Mouse (Mus musculus) erythroid progenitor cell, adult 5-6 weeks (primary cell): ENCODE data around the gene Hsh2d. TPM values are rescaled to one million over a fixed set of nuclear protein-coding genes. Genes with fewer than 3 reads are reported as not detected.

ENCODE experiments used
- ATAC-seq: replicated peaks from 2 replicates; pipeline ENCODE4 v1.8.0; 2016; ENCODE audit warnings: moderate number of reproducible peaks, mild to moderate bottlenecking, moderate TSS enrichment, inconsistent platforms; ENCODE audit not compliant: poor library complexity, low FRiP score, severe bottlenecking
- total RNA-seq, 2 experiments: library from RNA; stranded (forward) in 1 of 2; stranded (reverse) in 1 of 2; fragments of 150-400 nt in 1 of 2; fragments of 186-747, 209-891 nt in 1 of 2; gene quantifications; 2 replicates each; pipeline versions ENCODE4 v1.2.3 to v1.2.4; 2015 to 2017; ENCODE audit warnings: low replicate concordance in 2 of 2

Hsh2d gene
- total RNA-seq, 2 experiments from 2014 or later, result 4.6 TPM; not detected in 1

DNA sequence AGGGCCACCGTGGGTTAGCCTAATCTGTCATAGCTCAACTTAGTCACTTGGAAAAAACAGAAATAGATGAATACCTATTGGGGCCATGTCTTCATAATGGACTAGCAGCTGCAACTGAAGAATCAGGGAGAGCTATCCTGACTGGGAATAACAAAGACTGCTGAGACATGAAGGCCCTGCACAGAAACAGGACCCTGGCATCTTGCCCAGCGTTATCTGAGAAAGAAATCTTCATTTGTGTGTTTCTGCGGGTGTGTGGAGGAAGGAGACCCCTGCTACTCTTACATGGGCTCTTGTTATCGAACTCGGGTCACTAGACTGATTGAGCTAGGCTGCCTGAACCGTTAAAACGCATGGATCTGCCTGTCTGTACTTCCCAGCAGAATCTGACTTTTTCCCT lies 51.5 kb downstream of the Hsh2d start:
- no peak for ATAC-seq

DNA sequence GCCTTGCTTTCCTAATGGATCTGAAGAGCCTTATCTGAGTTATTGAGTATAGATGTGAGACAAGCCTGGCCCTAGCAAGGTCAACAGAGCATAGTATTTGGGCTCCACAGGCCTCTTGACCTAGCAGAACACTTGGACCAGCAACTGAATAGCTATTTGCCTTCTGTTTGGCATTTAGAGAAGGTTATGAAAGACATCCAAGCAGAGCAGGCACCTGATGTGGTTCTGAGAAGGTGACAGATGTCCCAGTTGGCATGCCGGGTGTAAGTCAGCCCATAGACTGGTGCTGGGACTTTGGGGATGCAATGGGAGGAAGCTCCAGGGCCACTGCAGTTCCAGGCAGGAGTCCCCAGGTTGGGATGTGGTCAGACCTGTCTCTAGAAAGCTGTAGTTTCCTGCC lies 52.8 kb downstream of the Hsh2d start:
- no peak for ATAC-seq

DNA sequence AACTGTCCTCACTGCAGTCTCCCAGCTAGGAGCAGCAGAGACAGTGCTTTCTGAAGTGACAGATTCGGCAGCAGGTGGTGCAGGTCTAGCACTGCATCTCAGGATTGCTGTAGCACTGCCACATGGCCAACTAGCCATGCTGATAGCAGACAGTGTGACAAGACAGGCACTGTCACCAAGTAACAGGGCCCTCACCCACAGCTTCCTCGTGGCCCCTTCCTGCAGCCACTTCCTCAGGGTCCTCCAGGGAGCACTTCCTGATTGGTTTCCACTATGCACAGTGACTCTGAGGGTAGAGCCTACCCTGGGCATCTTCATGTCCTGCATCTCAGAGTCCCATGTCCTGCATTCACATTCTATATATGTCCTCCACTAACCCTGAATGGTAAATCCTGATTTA lies 55.2 kb downstream of the Hsh2d start:
- ATAC-seq, result no peak

Other genes starting within 250 kb of the Hsh2d start
- 20.1 and 23.8 TPM in 2 replicates for gene Zfp961, start 238.6 kb upstream of the Hsh2d start, total RNA-seq (2015; ENCODE audit: low replicate concordance)
- 3.8 and 7.7 TPM in 2 replicates for gene Zfp961, start 238.6 kb upstream of the Hsh2d start, total RNA-seq (2017; ENCODE audit: low replicate concordance)
- gene Cyp4f18, start 180.0 kb upstream of the Hsh2d start, total RNA-seq (2015; ENCODE audit: low replicate concordance), result 6.1 and 10.9 TPM in 2 replicates
- 2.7 and 7.0 TPM in 2 replicates for gene Cyp4f18, start 180.0 kb upstream of the Hsh2d start, total RNA-seq (2017; ENCODE audit: low replicate concordance)
- not detected in 2 replicates for gene Olfr372, start 148.4 kb upstream of the Hsh2d start, total RNA-seq (2015; ENCODE audit: low replicate concordance)
- not detected in 2 replicates for gene Olfr372, start 148.4 kb upstream of the Hsh2d start, total RNA-seq (2017; ENCODE audit: low replicate concordance)
- gene Olfr373, start 106.5 kb upstream of the Hsh2d start, total RNA-seq (2015; ENCODE audit: low replicate concordance), result not detected in 2 replicates
- not detected in 2 replicates for gene Olfr373, start 106.5 kb upstream of the Hsh2d start, total RNA-seq (2017; ENCODE audit: low replicate concordance)
- gene Olfr374, start 82.6 kb upstream of the Hsh2d start, total RNA-seq (2015; ENCODE audit: low replicate concordance), result not detected in 2 replicates
- gene Olfr374, start 82.6 kb upstream of the Hsh2d start, total RNA-seq (2017; ENCODE audit: low replicate concordance), result not detected in 2 replicates
- gene Tpm4, start 54.7 kb upstream of the Hsh2d start, total RNA-seq (2015; ENCODE audit: low replicate concordance), result 19.3 and 26.3 TPM in 2 replicates
- 20.3 and 23.4 TPM in 2 replicates for gene Tpm4, start 54.7 kb upstream of the Hsh2d start, total RNA-seq (2017; ENCODE audit: low replicate concordance)
- gene Rab8a, start 28.4 kb upstream of the Hsh2d start, total RNA-seq (2015; ENCODE audit: low replicate concordance), result 47.8 and 47.9 TPM in 2 replicates
- gene Rab8a, start 28.4 kb upstream of the Hsh2d start, total RNA-seq (2017; ENCODE audit: low replicate concordance), result 130 and 194 TPM in 2 replicates
- gene Cib3, start 23.2 kb downstream of the Hsh2d start, total RNA-seq (2015; ENCODE audit: low replicate concordance), result not detected in 2 replicates
- 0.77 TPM in 1 of 2 replicates, not detected in the other for gene Cib3, start 23.2 kb downstream of the Hsh2d start, total RNA-seq (2017; ENCODE audit: low replicate concordance)
- gene Gm11034, start 24.0 kb downstream of the Hsh2d start, total RNA-seq (2015; ENCODE audit: low replicate concordance), result not detected in 2 replicates
- gene Gm11034, start 24.0 kb downstream of the Hsh2d start, total RNA-seq (2017; ENCODE audit: low replicate concordance), result not detected in 2 replicates
- 20.1 and 42.5 TPM in 2 replicates for gene Fam32a, start 30.1 kb downstream of the Hsh2d start, total RNA-seq (2015; ENCODE audit: low replicate concordance)
- 25.3 and 30.5 TPM in 2 replicates for gene Fam32a, start 30.1 kb downstream of the Hsh2d start, total RNA-seq (2017; ENCODE audit: low replicate concordance)
- 52.8 and 56.6 TPM in 2 replicates for gene Ap1m1, start 50.4 kb downstream of the Hsh2d start, total RNA-seq (2015; ENCODE audit: low replicate concordance)
- 27.6 and 47.7 TPM in 2 replicates for gene Ap1m1, start 50.4 kb downstream of the Hsh2d start, total RNA-seq (2017; ENCODE audit: low replicate concordance)
- gene Gm10282, start 115.6 kb downstream of the Hsh2d start, total RNA-seq (2015; ENCODE audit: low replicate concordance), result 32.8 and 36.5 TPM in 2 replicates
- 19.9 and 23.5 TPM in 2 replicates for gene Gm10282, start 115.6 kb downstream of the Hsh2d start, total RNA-seq (2017; ENCODE audit: low replicate concordance)
- gene Klf2, start 129.4 kb downstream of the Hsh2d start, total RNA-seq (2015; ENCODE audit: low replicate concordance), result 5.4 and 13.3 TPM in 2 replicates
- 2.9 and 5.5 TPM in 2 replicates for gene Klf2, start 129.4 kb downstream of the Hsh2d start, total RNA-seq (2017; ENCODE audit: low replicate concordance)
- gene Eps15l1, start 231.8 kb downstream of the Hsh2d start, total RNA-seq (2015; ENCODE audit: low replicate concordance), result 141 and 151 TPM in 2 replicates
- gene Eps15l1, start 231.8 kb downstream of the Hsh2d start, total RNA-seq (2017; ENCODE audit: low replicate concordance), result 109 and 118 TPM in 2 replicates